In the genomic region with DNA sequence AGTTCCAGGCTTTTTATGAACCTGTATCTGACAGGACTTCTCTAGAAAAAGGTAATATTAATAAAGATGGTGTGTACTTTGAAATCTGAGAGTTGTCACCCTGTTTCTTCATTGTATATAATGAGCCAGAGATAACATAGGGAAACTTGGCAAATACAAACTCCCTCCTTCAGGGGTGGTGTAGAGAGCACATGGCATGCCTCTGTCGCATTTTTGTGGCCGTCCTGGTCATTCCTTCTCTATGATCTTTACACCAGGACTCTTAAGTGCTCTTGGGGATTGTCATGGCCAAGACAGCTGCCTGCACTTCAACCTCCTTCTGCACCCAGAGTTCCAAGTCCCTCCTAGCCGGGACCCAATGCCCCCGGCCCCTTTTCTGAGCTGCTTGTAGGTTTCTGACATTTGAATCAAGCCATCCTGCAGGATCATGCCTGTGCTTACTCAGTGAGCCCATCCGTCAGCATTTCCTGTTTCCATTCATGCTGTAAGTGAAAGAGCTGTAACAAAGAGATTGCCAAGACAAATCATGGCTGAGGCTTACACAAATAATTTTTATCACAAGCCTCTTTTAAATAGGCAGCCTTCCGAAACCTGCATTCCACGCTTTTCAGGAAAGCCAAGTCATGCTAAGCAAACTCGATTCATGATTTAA, we compare ENCODE assay signal across 8 mouse cellular contexts.
DNase-seq lines count a peak whose midpoint lies in the region; ATAC-seq and TF ChIP-seq lines count a peak whose summit lies in the region.

No protein-coding gene starts in this region.

- H3K4me1 ChIP-seq in heart, adult 2 months (ENCODE audit: control insufficient read depth, insufficient read depth, low read length), result peaks cover 15% of the 10 kb centered on the region
- H3K4me1 ChIP-seq in intestine, embryonic 15.5 days (replicated peaks), result peaks cover 8% of the 10 kb centered on the region
- H3K4me1 ChIP-seq in midbrain, embryonic 16.5 days (ENCODE audit: control insufficient read depth, insufficient read depth, low read length), result no peaks in the 10 kb centered on the region

- H3K36me3 ChIP-seq in heart, adult 2 months (ENCODE audit: control insufficient read depth, insufficient read depth, low read length), result no peaks in the 10 kb centered on the region
- H3K36me3 ChIP-seq in intestine, embryonic 15.5 days, result no peaks in the 10 kb centered on the region
- H3K36me3 ChIP-seq in macrophage (ENCODE audit: inconsistent target), result no peaks in the 10 kb centered on the region
- no peaks in the 10 kb centered on the region for H3K36me3 ChIP-seq in midbrain, embryonic 16.5 days (ENCODE audit: control insufficient read depth, insufficient read depth, low read length)

- no peak overlapping the region for H3K4me2 ChIP-seq in intestine, embryonic 15.5 days (replicated peaks)
- H3K4me2 ChIP-seq in midbrain, embryonic 16.5 days (ENCODE audit: low read length), result no peak overlapping the region

- intact Hi-C loops in heart, adult 2 months (cut with DNase I), result loop anchor here (2.0 kb wide), 1 partner anchor 256 kb away; no protein-coding TSS in a partner anchor
- intact Hi-C loops in left cerebral cortex, postnatal 36 days (cut with DNase I), result no loop called here

- H3K4me3 ChIP-seq in heart, adult 2 months, result peak overlapping the region; percentile 45
- no peak overlapping the region for H3K4me3 ChIP-seq in intestine, embryonic 15.5 days (replicated peaks)
- H3K4me3 ChIP-seq in macrophage (ENCODE audit: inconsistent target), result no peak overlapping the region
- H3K4me3 ChIP-seq in midbrain, embryonic 16.5 days (ENCODE audit: low read depth, low read length), result no peak overlapping the region

- TF ChIP-seq CTCF in heart, adult 2 months (IDR thresholded peaks at IDR 0.05), result no peak

- H3K27ac ChIP-seq in heart, adult 2 months, result peak overlapping the region; percentile 93
- peak overlapping the region; percentile 18 for H3K27ac ChIP-seq in intestine, embryonic 15.5 days
- peak overlapping the region; percentile 83 for H3K27ac ChIP-seq in macrophage
- H3K27ac ChIP-seq in midbrain, embryonic 16.5 days (ENCODE audit: low read length), result no peak overlapping the region

- TF ChIP-seq POLR2A in heart, adult 2 months (IDR thresholded peaks at IDR 0.05; ENCODE audit: insufficient read depth, low read depth, low read length), result no peak

- peak; percentile 35 for DNase-seq in heart, adult 2 months
- DNase-seq in heart, postnatal 4 days, result no peak
- DNase-seq in left cerebral cortex, postnatal 36 days (ENCODE audit: low spot score in 2 of 2), result no peak
- no peak for DNase-seq in urinary bladder, postnatal 25 days (ENCODE audit: low spot score)

- 26% methylated on average over 8 of the region's 8 CpGs for WGBS in heart, adult 2 months
- WGBS in intestine, embryonic 15.5 days, result 46% methylated on average over 8 of the region's 8 CpGs
- WGBS in macrophage (ENCODE audit: missing documents), result 38% methylated on average over 8 of the region's 8 CpGs
- 73% methylated on average over 8 of the region's 8 CpGs for WGBS in midbrain, embryonic 16.5 days

- no peak overlapping the region for H3K9ac ChIP-seq in heart, adult 2 months (ENCODE audit: low read depth, low read length)
- no peak overlapping the region for H3K9ac ChIP-seq in intestine, embryonic 15.5 days
- no peak overlapping the region for H3K9ac ChIP-seq in midbrain, embryonic 16.5 days (ENCODE audit: low read depth, low read length)

- no peak for TF ChIP-seq EP300 in heart, adult 2 months (IDR thresholded peaks at IDR 0.05; ENCODE audit: insufficient read depth, low read depth, low read length)

- ATAC-seq in common myeloid progenitor, adult 5-6 weeks (replicated peaks; ENCODE audit: low read depth, poor library complexity, severe bottlenecking), result peak; percentile 66
- ATAC-seq in intestine, embryonic 15.5 days, result peak; percentile 39
- ATAC-seq in midbrain, embryonic 16.5 days, result no peak

- H3K27me3 ChIP-seq in heart, adult 2 months (ENCODE audit: control insufficient read depth, insufficient read depth, low read length), result no peaks in the 10 kb centered on the region
- no peaks in the 10 kb centered on the region for H3K27me3 ChIP-seq in intestine, embryonic 15.5 days (replicated peaks)
- no peaks in the 10 kb centered on the region for H3K27me3 ChIP-seq in midbrain, embryonic 16.5 days (ENCODE audit: control insufficient read depth, insufficient read depth, low read depth, low read length)

- no peaks in the 10 kb centered on the region for H3K9me3 ChIP-seq in intestine, embryonic 15.5 days
- no peaks in the 10 kb centered on the region for H3K9me3 ChIP-seq in midbrain, embryonic 16.5 days (replicated peaks; ENCODE audit: control insufficient read depth, low read length, poor library complexity, severe bottlenecking)

- no peaks in the 10 kb centered on the region for H3K79me2 ChIP-seq in heart, adult 2 months (replicated peaks; ENCODE audit: control insufficient read depth, insufficient read depth, low read length)
- H3K79me2 ChIP-seq in macrophage (ENCODE audit: inconsistent target), result no peaks in the 10 kb centered on the region

Comparison
In these comparisons a context has a peak if more than half of its experiments do, and no peak if none do; other contexts are left out.
1. DNase-seq: peak in heart, adult 2 months (2 of 2); none in heart, postnatal 4 days (single experiment), left cerebral cortex, postnatal 36 days (0 of 2) and urinary bladder, postnatal 25 days (single experiment).